Mouse (Mus musculus) embryo, embryonic 11 days (tissue): ENCODE measurements at regions not wholly inside any gene's neighbourhood (a gene's known extent, or its start where the extent isn't known, plus 50 kb on each side); places are given as distances from the start of the nearest gene placed in this dataset.

Source experiments
- DNase-seq: peaks from one replicate; pipeline ENCODE4 v3.0.0-alpha.2; 2015

DNA sequence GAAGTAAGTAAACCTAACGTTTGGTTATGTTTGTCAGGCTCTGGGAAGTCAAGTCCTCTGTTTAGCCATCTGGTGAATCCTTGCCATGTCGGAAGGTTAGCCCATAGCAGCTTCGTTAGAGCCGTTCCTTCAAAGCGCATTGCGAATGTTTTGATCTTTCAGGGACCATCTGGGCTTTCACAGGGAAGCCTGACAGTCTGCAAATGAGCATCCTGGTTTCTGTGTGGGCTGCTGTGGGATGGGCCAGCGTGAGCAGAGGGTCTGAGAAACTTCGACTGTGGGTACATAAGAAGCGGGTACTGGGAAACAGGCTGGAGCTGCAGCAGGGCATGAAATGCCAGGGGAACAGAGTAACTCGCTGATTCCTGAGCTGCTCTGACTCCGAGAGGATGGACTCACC, 274.7 kb upstream of the Nr2f2 start:
- DNase-seq, result peak; percentile 37

- DNase-seq, result no peak
These were observed 274.0 kb upstream of the Nr2f2 start for GRCm38 (mm10) chr7:70640574-70640973.

- no peak for DNase-seq
These were observed 271.6 kb upstream of the Nr2f2 start for GRCm38 (mm10) chr7:70638161-70638560.

DNA sequence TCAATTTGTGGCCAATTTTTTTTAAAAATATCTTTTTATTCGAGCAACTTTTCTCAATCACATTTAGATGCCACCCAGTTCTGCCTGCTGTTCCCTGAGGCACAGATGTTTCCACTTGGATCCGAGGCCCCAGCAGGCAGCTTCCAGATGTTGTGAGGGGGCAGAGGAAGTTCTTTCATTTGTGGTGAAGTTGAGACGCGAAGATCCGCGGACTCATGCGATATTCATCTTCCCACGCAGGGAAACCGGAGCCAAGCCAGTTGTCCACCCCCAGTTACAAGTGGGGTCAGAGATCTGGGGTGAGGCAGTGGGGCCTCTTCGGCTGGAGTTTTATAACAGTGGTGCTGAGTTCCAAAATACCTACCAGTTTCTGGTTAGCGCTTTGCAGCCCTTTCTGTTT, 267.5 kb upstream of the Nr2f2 start:
- DNase-seq, result peak; percentile 49

GRCm38 (mm10) chr7:70633577-70633976, 267.0 kb upstream of the Nr2f2 start:
- DNase-seq, result peak; percentile 43

- DNase-seq, result peak; percentile 37
These were observed 259.2 kb upstream of the Nr2f2 start for GRCm38 (mm10) chr7:70625643-70626231.

GRCm38 (mm10) chr7:70624727-70625642, 258.4 kb upstream of the Nr2f2 start:
- peak; percentile 62 for DNase-seq

DNA sequence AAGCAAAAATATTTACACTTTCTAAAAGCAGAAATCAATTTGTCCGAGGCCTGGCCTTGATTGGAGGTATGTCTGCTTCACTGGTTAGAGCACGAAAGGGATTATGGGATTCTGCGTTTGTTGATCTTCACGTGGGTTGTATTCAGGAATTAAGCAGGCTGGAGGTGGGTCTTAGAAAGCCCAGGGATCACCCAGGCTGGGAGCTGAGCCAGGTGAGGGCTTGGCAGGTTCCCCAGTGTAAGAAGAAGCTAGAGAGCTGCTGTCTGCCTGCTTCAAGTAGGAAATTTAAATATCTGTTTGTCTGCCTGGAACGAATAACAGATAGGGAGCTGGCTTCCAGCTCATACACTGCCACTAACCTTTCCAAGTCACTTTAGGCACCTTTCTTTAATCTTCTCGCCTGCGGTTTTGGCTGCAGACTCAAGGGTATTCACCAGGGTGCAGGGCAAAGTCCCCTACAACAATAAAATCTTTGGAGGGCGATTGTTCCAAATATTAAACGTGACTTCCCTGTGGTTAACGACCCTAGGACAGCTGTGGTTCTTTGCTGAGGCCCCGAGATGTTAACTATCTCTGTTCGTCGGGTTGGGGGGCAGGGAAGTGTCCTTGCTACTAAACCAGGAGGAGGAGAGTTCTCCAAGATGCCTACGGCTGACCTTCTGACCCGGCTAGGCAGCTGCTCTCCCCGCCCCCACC, 257.6 kb upstream of the Nr2f2 start:
- peak; percentile 85 for DNase-seq

DNA sequence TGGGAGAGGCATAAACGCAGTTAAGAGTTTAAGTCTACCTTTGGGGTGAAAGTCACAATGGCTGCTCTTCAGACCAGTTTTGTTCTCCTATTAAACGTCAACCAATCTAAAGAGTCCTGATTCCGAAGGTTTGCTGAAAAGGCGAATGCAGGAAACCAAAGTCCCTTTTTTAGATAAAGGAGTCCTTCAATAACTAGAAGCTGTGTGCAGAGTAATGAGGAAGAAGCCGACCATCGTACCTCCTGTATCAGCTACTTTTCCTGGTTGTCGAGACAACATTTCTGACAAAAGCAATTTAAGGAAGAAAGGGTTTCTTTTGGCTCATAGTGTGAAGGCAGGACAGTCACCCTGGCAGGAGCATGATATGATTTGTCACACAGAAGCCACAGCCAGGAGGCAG, 252.9 kb upstream of the Nr2f2 start:
- DNase-seq, result no peak

DNA sequence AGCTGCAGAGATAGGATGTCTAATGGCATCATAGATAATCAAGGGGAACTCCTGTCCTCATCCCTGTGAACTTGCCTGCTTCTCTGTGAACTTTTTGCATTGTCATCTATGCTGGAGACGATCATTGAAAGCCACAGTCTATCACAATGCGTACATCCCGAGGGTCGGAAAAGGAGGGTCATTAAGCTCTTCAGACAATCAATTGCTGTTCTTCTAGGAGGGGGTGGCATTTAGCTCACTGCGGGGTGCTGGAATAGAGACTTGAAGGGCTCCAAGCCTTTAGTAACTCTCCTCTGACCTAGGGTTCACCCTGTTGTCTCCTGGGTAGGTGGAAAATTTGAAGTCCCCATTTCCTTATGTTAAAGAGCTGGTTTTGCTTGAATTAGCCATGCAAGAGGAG, 251.7 kb upstream of the Nr2f2 start:
- DNase-seq, result no peak

GRCm38 (mm10) chr7:70606511-70606910, 240.0 kb upstream of the Nr2f2 start:
- DNase-seq, result no peak

GRCm38 (mm10) chr7:70604471-70605174, 238.1 kb upstream of the Nr2f2 start:
- no peak for DNase-seq

DNA sequence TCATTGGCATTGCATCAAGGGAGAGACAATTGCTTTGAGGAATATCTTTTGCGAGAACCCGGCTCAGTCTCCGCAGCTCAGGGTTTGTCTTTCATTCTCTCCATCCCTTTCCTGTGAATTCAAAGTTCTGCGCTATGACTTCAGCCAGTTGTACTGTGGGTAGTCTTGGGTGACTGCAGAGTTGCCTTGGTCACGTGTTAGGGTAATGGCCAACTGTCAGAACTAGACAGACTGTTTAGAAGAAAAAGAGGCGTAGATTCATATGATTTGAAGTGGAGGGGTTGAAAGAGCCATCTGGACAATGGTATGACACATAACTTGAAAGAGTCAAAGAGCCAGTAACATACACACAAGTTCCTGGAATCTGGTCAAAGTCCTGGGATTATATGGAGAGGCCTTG, 226.5 kb upstream of the Nr2f2 start:
- DNase-seq, result no peak

- peak; percentile 45 for DNase-seq
These were observed 225.1 kb upstream of the Nr2f2 start for GRCm38 (mm10) chr7:70591361-70592256.

DNA sequence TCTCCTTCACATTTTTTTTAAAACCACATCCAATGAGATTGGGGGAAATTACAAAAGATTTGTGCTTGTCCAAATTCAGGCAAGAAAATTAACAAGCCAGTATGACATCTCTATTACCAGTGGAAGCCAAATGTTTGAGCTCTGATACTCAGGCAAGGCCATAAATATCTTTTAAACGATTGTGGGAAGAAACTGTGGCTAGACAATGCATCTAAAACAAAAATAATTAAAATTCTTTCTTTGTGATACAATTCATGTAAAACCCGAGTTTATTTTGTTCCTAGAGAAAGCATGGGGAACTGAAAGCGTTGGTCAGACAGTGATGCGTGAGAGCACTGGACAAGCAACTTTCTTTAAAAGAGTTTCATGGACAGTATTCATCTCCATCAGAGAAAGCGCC, 223.2 kb upstream of the Nr2f2 start:
- DNase-seq, result no peak

- DNase-seq, result no peak
These were observed 221.5 kb upstream of the Nr2f2 start for GRCm38 (mm10) chr7:70588061-70588460.

GRCm38 (mm10) chr7:70584480-70584879, 217.9 kb upstream of the Nr2f2 start:
- no peak for DNase-seq

DNA sequence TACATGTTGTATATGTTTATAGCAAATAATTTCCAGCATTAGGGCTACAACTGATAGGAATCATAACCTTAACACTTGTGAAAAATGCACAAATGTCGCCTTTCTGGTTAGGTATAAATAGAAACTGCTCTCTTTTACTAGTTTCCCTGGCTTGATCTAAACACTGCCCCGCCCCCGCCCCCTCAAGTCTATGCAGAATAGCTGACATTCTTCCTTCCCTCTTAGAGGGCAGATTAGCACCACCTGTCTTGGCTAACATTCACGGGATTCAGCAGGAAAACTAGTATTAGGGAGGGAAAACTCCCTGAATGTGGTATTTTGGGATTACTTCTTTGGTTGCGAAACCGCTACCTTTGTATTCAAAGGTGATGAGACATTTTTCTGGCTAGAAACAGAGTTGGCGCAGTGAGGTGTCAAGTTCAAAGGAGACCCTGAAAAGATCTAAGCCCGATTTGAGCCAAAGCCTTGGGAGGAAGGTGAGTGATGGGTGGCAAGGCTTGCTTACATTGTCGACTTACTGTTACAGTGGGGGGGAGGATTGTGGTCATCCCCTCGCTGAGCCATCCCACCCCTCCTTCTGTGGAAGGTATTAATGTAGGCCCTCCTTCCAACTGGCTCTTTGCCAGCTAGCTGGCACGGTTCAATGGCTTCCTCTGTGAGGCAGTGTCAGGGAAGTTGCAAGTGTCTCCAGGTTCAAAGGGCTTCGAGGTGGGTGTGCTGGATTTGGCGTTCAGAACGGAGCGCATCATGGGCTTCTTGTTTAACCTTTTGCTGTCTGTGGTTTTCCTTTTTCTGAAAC, 209.8 kb upstream of the Nr2f2 start:
- DNase-seq, result peak; percentile 24

DNA sequence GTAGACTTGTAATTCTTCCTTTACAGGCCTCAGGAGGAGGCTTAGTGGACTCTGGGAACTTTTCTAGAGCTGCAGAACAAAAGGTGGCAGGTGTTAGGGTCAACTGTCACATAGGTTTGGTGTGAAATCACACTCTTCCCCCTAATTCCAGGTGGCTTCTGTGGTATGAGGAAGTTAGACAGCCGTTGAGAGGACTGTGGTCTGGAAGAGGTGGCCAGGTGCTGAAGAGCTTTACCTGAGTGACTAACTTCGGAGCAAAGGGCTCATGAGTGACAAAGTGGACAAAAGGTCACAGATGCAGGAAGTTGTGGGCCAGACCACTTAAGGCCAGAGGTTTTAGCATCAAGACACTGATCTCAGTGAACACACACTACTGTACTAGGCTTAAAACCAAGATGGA, 209.1 kb upstream of the Nr2f2 start:
- DNase-seq, result no peak

DNA sequence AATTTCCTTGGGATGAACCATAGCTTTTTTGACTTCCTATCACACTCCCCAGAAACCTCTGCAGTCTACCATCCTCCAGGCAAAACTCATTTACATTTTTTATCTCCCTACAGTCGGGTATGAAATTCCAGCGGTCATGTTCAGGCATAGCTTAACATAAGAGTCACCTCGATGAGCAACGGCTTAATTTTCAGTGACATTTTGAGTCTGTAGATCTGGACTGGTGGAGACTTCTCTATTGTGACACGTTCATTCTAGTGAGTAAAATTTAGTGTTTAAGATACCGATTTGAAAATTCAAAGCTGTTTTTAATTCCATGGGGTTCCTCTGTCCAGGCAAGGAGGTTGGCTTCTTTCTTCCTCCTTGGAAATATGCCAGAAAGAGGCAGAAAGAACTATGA, 207.7 kb upstream of the Nr2f2 start:
- no peak for DNase-seq

- DNase-seq, result no peak
These were observed 198.5 kb upstream of the Nr2f2 start for GRCm38 (mm10) chr7:70565034-70565433.
